25 mouse cellular contexts compared by ENCODE assay signal in the genomic region with DNA sequence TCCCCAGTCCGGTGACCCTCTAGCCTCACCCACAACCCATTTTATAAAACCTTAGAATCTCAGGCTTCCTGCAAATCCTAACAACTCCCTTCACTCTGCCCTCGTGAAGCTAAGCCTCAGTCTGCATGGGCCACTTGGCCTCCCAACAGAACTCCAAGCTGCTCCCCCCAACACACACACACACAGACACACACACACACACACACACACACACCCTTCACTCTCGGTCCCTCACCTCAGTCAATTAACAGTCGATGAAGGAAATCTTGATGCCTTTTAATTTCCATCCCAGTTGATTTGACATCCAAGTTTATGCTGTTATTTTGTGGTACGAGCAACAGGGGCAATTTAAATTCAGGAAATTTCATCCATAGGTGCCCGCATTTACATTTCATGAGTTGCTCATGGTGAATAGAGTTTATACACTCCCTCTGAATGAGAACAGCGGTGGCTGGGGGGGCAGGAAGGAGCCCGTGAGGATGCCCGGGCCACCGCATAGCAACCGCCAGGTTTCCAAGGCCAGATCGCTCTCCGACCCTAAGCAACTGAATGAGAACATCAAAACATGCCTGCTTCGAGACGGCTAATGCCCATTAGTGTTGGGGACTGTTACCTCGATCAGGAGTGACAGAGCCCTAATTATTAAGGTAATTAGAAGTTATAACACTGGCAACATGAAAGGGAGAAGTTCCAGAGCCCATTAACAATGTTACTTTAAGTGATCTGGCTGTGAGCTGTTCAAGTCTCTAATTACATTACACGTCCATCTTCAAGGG. TPM values are rescaled to one million over a fixed set of nuclear protein-coding genes. Genes with fewer than 3 reads are reported as not detected.
DNase-seq lines count a peak whose midpoint lies in the region; ATAC-seq lines count a peak whose summit lies in the region.
"Had no signal": no experiment of that assay in that cellular context is flagged by ENCODE, and none has a peak within 500 bp of the region (broad histone marks: within the 10 kb centered on the region; RNA-seq: fewer than 3 reads in every experiment).

No protein-coding gene starts in this region.

- WGBS in neural tube, embryonic 13.5 days = 42% methylated on average over 17 of the region's 17 CpGs
- WGBS in forebrain, embryonic 14.5 days = 8% methylated on average over 17 of the region's 17 CpGs
- 56% methylated on average over 17 of the region's 17 CpGs for WGBS in midbrain, embryonic 11.5 days
- WGBS in heart, embryonic 10.5 days = 78% methylated on average over 17 of the region's 17 CpGs

- H3K4me1 ChIP-seq in neural tube, embryonic 13.5 days (replicated peaks) = peaks cover 6% of the 10 kb centered on the region
- peaks cover 8% of the 10 kb centered on the region for H3K4me1 ChIP-seq in forebrain, embryonic 14.5 days (ENCODE audit: control insufficient read depth, insufficient read depth, low read length)
- no peaks in the 10 kb centered on the region for H3K4me1 ChIP-seq in midbrain, embryonic 11.5 days (ENCODE audit: control insufficient read depth, insufficient read depth, low read length)
- no peaks in the 10 kb centered on the region for H3K4me1 ChIP-seq in heart, embryonic 10.5 days
- H3K4me1 ChIP-seq: liver, embryonic 12.5 days had no signal

- peaks cover 48% of the 10 kb centered on the region for H3K27me3 ChIP-seq in neural tube, embryonic 13.5 days
- H3K27me3 ChIP-seq in forebrain, embryonic 14.5 days (replicated peaks; ENCODE audit: control insufficient read depth, insufficient read depth, low read length) = peaks cover 19% of the 10 kb centered on the region; the same call in 1 of the 2 replicates
- peaks cover 28% of the 10 kb centered on the region for H3K27me3 ChIP-seq in midbrain, embryonic 11.5 days (ENCODE audit: control insufficient read depth, insufficient read depth, low read length)
- peaks cover 36% of the 10 kb centered on the region for H3K27me3 ChIP-seq in heart, embryonic 10.5 days (ENCODE audit: insufficient read depth, poor library complexity, severe bottlenecking)
- H3K27me3 ChIP-seq: liver, embryonic 12.5 days had no signal

- H3K27ac ChIP-seq in neural tube, embryonic 13.5 days (replicated peaks) = no peak overlapping the region
- H3K27ac ChIP-seq in forebrain, embryonic 14.5 days (ENCODE audit: low read depth, low read length) = peak overlapping the region; percentile 48; the same call in 1 of the 2 replicates
- no peak overlapping the region for H3K27ac ChIP-seq in midbrain, embryonic 11.5 days (ENCODE audit: low read depth, low read length)
- no peak overlapping the region for H3K27ac ChIP-seq in heart, embryonic 10.5 days
- H3K27ac ChIP-seq: heart, adult 2 months; hindbrain, embryonic 15.5 days; limb, embryonic 12.5 days; liver, embryonic 12.5 days; stomach, postnatal 0 days had no signal

- no peak overlapping the region for H3K9ac ChIP-seq in neural tube, embryonic 13.5 days
- no peak overlapping the region for H3K9ac ChIP-seq in forebrain, embryonic 14.5 days (ENCODE audit: low read length)
- H3K9ac ChIP-seq in midbrain, embryonic 11.5 days (ENCODE audit: low read length) = no peak overlapping the region
- H3K9ac ChIP-seq: hindbrain, embryonic 15.5 days; limb, embryonic 12.5 days; liver, embryonic 12.5 days had no signal

- 0 out of 2 replicates have a peak, but pooled peaks have one; percentile 56 for ATAC-seq in neural tube, embryonic 13.5 days (ENCODE audit: low read depth)
- peak; percentile 87 for ATAC-seq in forebrain, embryonic 14.5 days
- no peak for ATAC-seq in midbrain, embryonic 11.5 days (ENCODE audit: low FRiP score)
- ATAC-seq: intestine, postnatal 0 days; liver, embryonic 12.5 days had no signal

- DNase-seq in neural tube, embryonic 10.5 days (ENCODE audit: extremely low spot score, low spot score) = no peak
- peak; percentile 90 for DNase-seq in forebrain, embryonic 14.5 days (ENCODE audit: low spot score)
- peak; percentile 83 for DNase-seq in midbrain, embryonic 11.5 days (ENCODE audit: low spot score, missing footprints)
- DNase-seq in heart, embryonic 10.5 days (ENCODE audit: low spot score) = no peak
- no peak for DNase-seq in urinary bladder, postnatal 14 days (ENCODE audit: low spot score)
- no peak for DNase-seq in spleen, postnatal 14 days (ENCODE audit: low spot score in 2 of 2)
- DNase-seq: adrenal gland, postnatal 10 days; cerebellum, postnatal 10 days; gastrocnemius, postnatal 25 days; heart, adult 2 months; lung, adult 2 months; right cerebral cortex, postnatal 14 days had no signal

- no peak overlapping the region for H3K4me2 ChIP-seq in neural tube, embryonic 13.5 days
- no peak overlapping the region for H3K4me2 ChIP-seq in forebrain, embryonic 14.5 days (ENCODE audit: low read length)
- H3K4me2 ChIP-seq in midbrain, embryonic 11.5 days = no peak overlapping the region
- H3K4me2 ChIP-seq: hindbrain, embryonic 15.5 days; limb, embryonic 12.5 days; liver, embryonic 12.5 days had no signal

- no peak overlapping the region for H3K4me3 ChIP-seq in neural tube, embryonic 13.5 days
- H3K4me3 ChIP-seq in forebrain, embryonic 14.5 days (ENCODE audit: low read depth, low read length) = no peak overlapping the region
- no peak overlapping the region for H3K4me3 ChIP-seq in midbrain, embryonic 11.5 days (ENCODE audit: low read depth, low read length)
- H3K4me3 ChIP-seq in heart, embryonic 10.5 days = no peak overlapping the region
- H3K4me3 ChIP-seq: heart, adult 2 months; hindbrain, embryonic 15.5 days; limb, embryonic 12.5 days; liver, embryonic 12.5 days had no signal

- no peaks in the 10 kb centered on the region for H3K36me3 ChIP-seq in neural tube, embryonic 13.5 days
- H3K36me3 ChIP-seq in forebrain, embryonic 14.5 days (ENCODE audit: control insufficient read depth, insufficient read depth, low read length) = no peaks in the 10 kb centered on the region
- H3K36me3 ChIP-seq in midbrain, embryonic 11.5 days (ENCODE audit: control insufficient read depth, insufficient read depth, low read length) = no peaks in the 10 kb centered on the region
- H3K36me3 ChIP-seq in heart, embryonic 10.5 days = no peaks in the 10 kb centered on the region
- H3K36me3 ChIP-seq: hindbrain, embryonic 15.5 days; limb, embryonic 12.5 days; liver, embryonic 12.5 days had no signal

- no peaks in the 10 kb centered on the region for H3K9me3 ChIP-seq in neural tube, embryonic 13.5 days
- no peaks in the 10 kb centered on the region for H3K9me3 ChIP-seq in forebrain, embryonic 14.5 days (replicated peaks; ENCODE audit: control insufficient read depth, low read length)
- H3K9me3 ChIP-seq in midbrain, embryonic 11.5 days (ENCODE audit: control insufficient read depth, low read length) = no peaks in the 10 kb centered on the region
- H3K9me3 ChIP-seq in heart, embryonic 10.5 days = no peaks in the 10 kb centered on the region
- H3K9me3 ChIP-seq: hindbrain, embryonic 15.5 days; limb, embryonic 12.5 days; liver, embryonic 12.5 days had no signal

RNA-seq across cellular contexts. Expression of a gene that starts 55.8 kb away (rescaled TPM):
- polyA plus RNA-seq in neural tube, embryonic 13.5 days (2015; fragmentation: Nextera tagmentation; extraction: Ambion mirVana) = 0.96 and 1.1 TPM in 2 replicates
- polyA plus RNA-seq in forebrain, embryonic 14.5 days (2014; fragmentation: Nextera tagmentation; extraction: Ambion mirVana) = 5.7 and 6.1 TPM in 2 replicates
- 8.2 and 8.7 TPM in 2 replicates for polyA plus RNA-seq in midbrain, embryonic 11.5 days (2014; fragmentation: Nextera tagmentation; extraction: Ambion mirVana)
- not detected in 2 replicates for polyA plus RNA-seq in heart, embryonic 10.5 days (2016; fragmentation: Nextera tagmentation; extraction: Ambion mirVana)
- polyA plus RNA-seq: C2C12; embryonic facial prominence, embryonic 14.5 days; heart, adult 2 months; heart, embryonic 16.5 days; intestine, postnatal 0 days; kidney, embryonic 16.5 days; large intestine, adult 2 months; limb, embryonic 12.5 days; liver, embryonic 12.5 days; lung, adult 2 months; spleen, adult 2 months; stomach, postnatal 0 days; thymus, postnatal 0 days had no signal

Comparison
In these comparisons a context has a peak if more than half of its experiments do, and no peak if none do; other contexts are left out.
1. DNase-seq: peak in forebrain, embryonic 14.5 days (single experiment) and midbrain, embryonic 11.5 days (single experiment); none in neural tube, embryonic 10.5 days (single experiment), heart, embryonic 10.5 days (single experiment), urinary bladder, postnatal 14 days (single experiment) and spleen, postnatal 14 days (0 of 2).